Mouse (Mus musculus) bone marrow macrophage, adult 2 months (primary cell): ENCODE data around the gene Ubb. TPM values are rescaled to one million over a fixed set of nuclear protein-coding genes. Genes with fewer than 3 reads are reported as not detected.
A peak's percentile ranks its signal among the peaks of the same experiment; 100 is the strongest.

Experiments
- H3K27ac ChIP-seq: 2 replicates; pipeline ENCODE4 v1.5.1; 2012; ENCODE audit warnings: low read depth, low read length; ENCODE audit not compliant: insufficient read depth
- H3K4me1 ChIP-seq: 2 replicates; pipeline ENCODE4 v1.6.1; 2012; ENCODE audit warnings: low read length; ENCODE audit not compliant: control insufficient read depth, insufficient read depth
- H3K4me3 ChIP-seq: 2 replicates; pipeline ENCODE4 v1.5.1; 2012; ENCODE audit warnings: mild to moderate bottlenecking, low read length, moderate library complexity; ENCODE audit not compliant: insufficient read depth
- CTCF ChIP-seq: IDR thresholded peaks from 2 replicates; pipeline ENCODE4 v1.5.1; 2012; ENCODE audit warnings: low read depth, mild to moderate bottlenecking, low read length, moderate library complexity
- POLR2A ChIP-seq: IDR thresholded peaks from 2 replicates; pipeline ENCODE4 v1.6.1; 2012; ENCODE audit warnings: mild to moderate bottlenecking, low read depth, low read length, borderline replicate concordance
- polyA plus RNA-seq: library from polyadenylated mRNA; stranded (reverse); fragments of >200 nt; gene quantifications from 2 replicates; pipeline ENCODE4 v1.2.4, GENCODE M21; 2012; ENCODE audit not compliant: missing spikeins, insufficient read depth, insufficient read length

Gene Ubb
- polyA plus RNA-seq, 1 experiment = 902 TPM

GRCm38 (mm10) chr11:62558961-62559646, 8.1 kb downstream of the Ubb start:
- H3K4me3 ChIP-seq = no peak overlapping the region
- H3K4me1 ChIP-seq = peaks cover 11% of the 10 kb centered on the region
- TF ChIP-seq CTCF (no peak), POLR2A (no peak)
- H3K27ac ChIP-seq = peak overlapping the region; percentile 0

GRCm38 (mm10) chr11:62560463-62561016, 9.6 kb downstream of the Ubb start:
- Histone ChIP-seq H3K27ac (no peak overlapping the region), H3K4me1 (peaks cover 11% of the 10 kb centered on the region), H3K4me3 (no peak overlapping the region)
- no peak for TF ChIP-seq CTCF
- no peak for TF ChIP-seq POLR2A

- no peak for TF ChIP-seq POLR2A
- TF ChIP-seq CTCF = no peak
- Histone ChIP-seq H3K4me1 (peaks cover 25% of the 10 kb centered on the region), H3K4me3 (no peak overlapping the region), H3K27ac (no peak overlapping the region)
These were observed 12.6 kb downstream of the Ubb start for GRCm38 (mm10) chr11:62563590-62563989.

GRCm38 (mm10) chr11:62565747-62566146, 14.8 kb downstream of the Ubb start:
- no peak overlapping the region for H3K27ac ChIP-seq
- H3K4me1 ChIP-seq = peaks cover 15% of the 10 kb centered on the region
- no peak overlapping the region for H3K4me3 ChIP-seq
- TF ChIP-seq CTCF (no peak), POLR2A (no peak)

GRCm38 (mm10) chr11:62566211-62566610, 15.2 kb downstream of the Ubb start:
- TF ChIP-seq CTCF = no peak
- TF ChIP-seq POLR2A = no peak
- Histone ChIP-seq H3K4me1 (peaks cover 15% of the 10 kb centered on the region), H3K4me3 (no peak overlapping the region), H3K27ac (no peak overlapping the region)

- H3K4me3 ChIP-seq = no peak overlapping the region
- peaks cover 15% of the 10 kb centered on the region for H3K4me1 ChIP-seq
- H3K27ac ChIP-seq = no peak overlapping the region
- no peak for TF ChIP-seq POLR2A
- TF ChIP-seq CTCF = no peak
These were observed 17.3 kb downstream of the Ubb start for GRCm38 (mm10) chr11:62568300-62568699.

- Histone ChIP-seq H3K4me1 (peaks cover 15% of the 10 kb centered on the region), H3K27ac (peak within 1 kb of the TSS; percentile 98), H3K4me3 (peak within 1 kb of the TSS; percentile 83)
- no peak for TF ChIP-seq CTCF
- TF ChIP-seq POLR2A = no peak
These were observed 23.2 kb downstream of the Ubb start, which contains the start of gene Trpv2 for GRCm38 (mm10) chr11:62573959-62574702. Trpv2 (plus strand) TSS chr11:62574486.

GRCm38 (mm10) chr11:62574703-62575085, 23.7 kb downstream of the Ubb start:
- Histone ChIP-seq H3K27ac (peak overlapping the region; percentile 44), H3K4me1 (peaks cover 15% of the 10 kb centered on the region), H3K4me3 (peak overlapping the region; percentile 40)
- no peak for TF ChIP-seq CTCF
- TF ChIP-seq POLR2A = no peak

- peaks cover 15% of the 10 kb centered on the region for H3K4me1 ChIP-seq
- no peak for TF ChIP-seq POLR2A
- TF ChIP-seq CTCF = peak; percentile 64
- peak overlapping the region; percentile 98 for H3K27ac ChIP-seq
- H3K4me3 ChIP-seq = peak overlapping the region; percentile 83
These were observed 24.3 kb downstream of the Ubb start for GRCm38 (mm10) chr11:62575297-62575658.

GRCm38 (mm10) chr11:62575659-62576438, 24.9 kb downstream of the Ubb start:
- peaks cover 15% of the 10 kb centered on the region for H3K4me1 ChIP-seq
- TF ChIP-seq POLR2A = no peak
- no peak for TF ChIP-seq CTCF
- peak overlapping the region; percentile 83 for H3K4me3 ChIP-seq
- peak overlapping the region; percentile 98 for H3K27ac ChIP-seq
